Mouse (Mus musculus): ENCODE measurements around the gene Notch2. TPM values are rescaled to one million over a fixed set of nuclear protein-coding genes. Genes with fewer than 3 reads are reported as not detected.

The Notch2 gene
- polyA plus RNA-seq, 1 experiment from 2014 or later: 6.6 TPM

GRCm38 (mm10) chr3:98159289-98159688 lies 146.0 kb downstream of the Notch2 start:
- Histone ChIP-seq H3K4me3 (ENCODE audit: low read depth, low read length) (no peak overlapping the region), H3K27me3 (ENCODE audit: control insufficient read depth, insufficient read depth, low read depth, low read length) (no peaks in the 10 kb centered on the region), H3K36me3 (ENCODE audit: control insufficient read depth, insufficient read depth, low read length) (no peaks in the 10 kb centered on the region), H3K4me1 (ENCODE audit: control insufficient read depth, insufficient read depth, low read length) (no peaks in the 10 kb centered on the region), H3K9ac (ENCODE audit: low read depth, low read length) (no peak overlapping the region), H3K9me3 (replicated peaks; ENCODE audit: control insufficient read depth, low read length, poor library complexity, severe bottlenecking) (no peaks in the 10 kb centered on the region), H3K27ac (ENCODE audit: low read length) (no peak overlapping the region), H3K4me2 (ENCODE audit: low read length) (no peak overlapping the region)
- ATAC-seq: no peak
- 41% methylated on average over 4 of the region's 4 CpGs for WGBS

GRCm38 (mm10) chr3:98160330-98160729 lies 147.0 kb downstream of the Notch2 start, which contains the start of gene Adam30:
Adam30 (plus strand) TSS chr3:98160630.
- 89% methylated on average over 17 of the region's 17 CpGs for WGBS
- ATAC-seq: no peak
- no peaks in the 10 kb centered on the region for H3K27me3 ChIP-seq (ENCODE audit: control insufficient read depth, insufficient read depth, low read depth, low read length)
- H3K9me3 ChIP-seq (replicated peaks; ENCODE audit: control insufficient read depth, low read length, poor library complexity, severe bottlenecking): no peaks in the 10 kb centered on the region
- no peak within 1 kb of the TSS for H3K4me2 ChIP-seq (ENCODE audit: low read length)
- no peak within 1 kb of the TSS for H3K4me3 ChIP-seq (ENCODE audit: low read depth, low read length)
- no peak within 1 kb of the TSS for H3K27ac ChIP-seq (ENCODE audit: low read length)
- no peaks in the 10 kb centered on the region for H3K4me1 ChIP-seq (ENCODE audit: control insufficient read depth, insufficient read depth, low read length)
- no peak within 1 kb of the TSS for H3K9ac ChIP-seq (ENCODE audit: low read depth, low read length)
- H3K36me3 ChIP-seq (ENCODE audit: control insufficient read depth, insufficient read depth, low read length): no peaks in the 10 kb centered on the region

GRCm38 (mm10) chr3:98178340-98178739 lies 165.0 kb downstream of the Notch2 start:
- peaks cover 3% of the 10 kb centered on the region; the same call in 1 of the 2 replicates for H3K9me3 ChIP-seq (replicated peaks; ENCODE audit: control insufficient read depth, low read length, poor library complexity, severe bottlenecking)
- H3K9ac ChIP-seq (ENCODE audit: low read depth, low read length): no peak overlapping the region
- no peak overlapping the region for H3K4me2 ChIP-seq (ENCODE audit: low read length)
- H3K36me3 ChIP-seq (ENCODE audit: control insufficient read depth, insufficient read depth, low read length): no peaks in the 10 kb centered on the region
- no peaks in the 10 kb centered on the region for H3K4me1 ChIP-seq (ENCODE audit: control insufficient read depth, insufficient read depth, low read length)
- H3K27me3 ChIP-seq (ENCODE audit: control insufficient read depth, insufficient read depth, low read depth, low read length): no peaks in the 10 kb centered on the region
- WGBS: 72% methylated on average over 4 of the region's 4 CpGs
- no peak overlapping the region for H3K4me3 ChIP-seq (ENCODE audit: low read depth, low read length)
- ATAC-seq: no peak
- no peak overlapping the region for H3K27ac ChIP-seq (ENCODE audit: low read length)

GRCm38 (mm10) chr3:98180805-98181204 lies 167.5 kb downstream of the Notch2 start:
- Histone ChIP-seq H3K27me3 (ENCODE audit: control insufficient read depth, insufficient read depth, low read depth, low read length) (no peaks in the 10 kb centered on the region), H3K4me1 (ENCODE audit: control insufficient read depth, insufficient read depth, low read length) (peaks cover 3% of the 10 kb centered on the region; the same call in 1 of the 2 replicates), H3K4me2 (ENCODE audit: low read length) (no peak overlapping the region), H3K4me3 (ENCODE audit: low read depth, low read length) (no peak overlapping the region), H3K9ac (ENCODE audit: low read depth, low read length) (no peak overlapping the region), H3K27ac (ENCODE audit: low read length) (no peak overlapping the region), H3K9me3 (replicated peaks; ENCODE audit: control insufficient read depth, low read length, poor library complexity, severe bottlenecking) (0 out of 2 replicates have a peak, but pooled peaks cover 3% of the 10 kb centered on the region), H3K36me3 (ENCODE audit: control insufficient read depth, insufficient read depth, low read length) (no peaks in the 10 kb centered on the region)
- 27% methylated on average over 7 of the region's 7 CpGs for WGBS
- ATAC-seq: no peak

- no peak overlapping the region for H3K4me2 ChIP-seq (ENCODE audit: low read length)
- H3K9ac ChIP-seq (ENCODE audit: low read depth, low read length): no peak overlapping the region
- H3K27ac ChIP-seq (ENCODE audit: low read length): no peak overlapping the region
- no peak for ATAC-seq
- 40% methylated on average over 10 of the region's 10 CpGs for WGBS
- peaks cover 3% of the 10 kb centered on the region; the same call in 1 of the 2 replicates for H3K4me1 ChIP-seq (ENCODE audit: control insufficient read depth, insufficient read depth, low read length)
- 0 out of 2 replicates have a peak, but pooled peaks cover 3% of the 10 kb centered on the region for H3K9me3 ChIP-seq (replicated peaks; ENCODE audit: control insufficient read depth, low read length, poor library complexity, severe bottlenecking)
- H3K36me3 ChIP-seq (ENCODE audit: control insufficient read depth, insufficient read depth, low read length): no peaks in the 10 kb centered on the region
- no peaks in the 10 kb centered on the region for H3K27me3 ChIP-seq (ENCODE audit: control insufficient read depth, insufficient read depth, low read depth, low read length)
- H3K4me3 ChIP-seq (ENCODE audit: low read depth, low read length): no peak overlapping the region
These were observed 171.9 kb downstream of the Notch2 start for GRCm38 (mm10) chr3:98185163-98185714.

- Histone ChIP-seq H3K36me3 (ENCODE audit: control insufficient read depth, insufficient read depth, low read length) (no peaks in the 10 kb centered on the region), H3K9ac (ENCODE audit: low read depth, low read length) (no peak overlapping the region), H3K27ac (ENCODE audit: low read length) (no peak overlapping the region), H3K4me3 (ENCODE audit: low read depth, low read length) (no peak overlapping the region), H3K27me3 (ENCODE audit: control insufficient read depth, insufficient read depth, low read depth, low read length) (no peaks in the 10 kb centered on the region), H3K9me3 (replicated peaks; ENCODE audit: control insufficient read depth, low read length, poor library complexity, severe bottlenecking) (no peaks in the 10 kb centered on the region), H3K4me1 (ENCODE audit: control insufficient read depth, insufficient read depth, low read length) (peaks cover 3% of the 10 kb centered on the region; the same call in 1 of the 2 replicates), H3K4me2 (ENCODE audit: low read length) (no peak overlapping the region)
- ATAC-seq: no peak
- WGBS: 91% methylated on average over 3 of the region's 3 CpGs
These were observed 174.4 kb downstream of the Notch2 start for GRCm38 (mm10) chr3:98187777-98188176.

GRCm38 (mm10) chr3:98197711-98198532 lies 184.6 kb downstream of the Notch2 start:
- WGBS: 7% methylated on average over 9 of the region's 9 CpGs

GRCm38 (mm10) chr3:98199747-98200146 lies 186.4 kb downstream of the Notch2 start:
- H3K36me3 ChIP-seq (ENCODE audit: control insufficient read depth, insufficient read depth, low read length): no peaks in the 10 kb centered on the region
- H3K4me3 ChIP-seq (ENCODE audit: low read depth, low read length): no peak overlapping the region
- no peaks in the 10 kb centered on the region for H3K4me1 ChIP-seq (ENCODE audit: control insufficient read depth, insufficient read depth, low read length)
- H3K27ac ChIP-seq (ENCODE audit: low read length): no peak overlapping the region
- H3K4me2 ChIP-seq (ENCODE audit: low read length): no peak overlapping the region
- H3K9ac ChIP-seq (ENCODE audit: low read depth, low read length): no peak overlapping the region
- no peaks in the 10 kb centered on the region for H3K27me3 ChIP-seq (ENCODE audit: control insufficient read depth, insufficient read depth, low read depth, low read length)
- ATAC-seq: no peak
- H3K9me3 ChIP-seq (replicated peaks; ENCODE audit: control insufficient read depth, low read length, poor library complexity, severe bottlenecking): no peaks in the 10 kb centered on the region
- WGBS: 65% methylated on average over 5 of the region's 5 CpGs

More at GRCm38 (mm10) chr3:98197711-98198532, 184.6 kb downstream of the Notch2 start:
- Histone ChIP-seq H3K4me2 (ENCODE audit: low read length) (no peak overlapping the region), H3K4me1 (ENCODE audit: control insufficient read depth, insufficient read depth, low read length) (no peaks in the 10 kb centered on the region), H3K27me3 (ENCODE audit: control insufficient read depth, insufficient read depth, low read depth, low read length) (no peaks in the 10 kb centered on the region), H3K9me3 (replicated peaks; ENCODE audit: control insufficient read depth, low read length, poor library complexity, severe bottlenecking) (no peaks in the 10 kb centered on the region), H3K36me3 (ENCODE audit: control insufficient read depth, insufficient read depth, low read length) (no peaks in the 10 kb centered on the region), H3K27ac (ENCODE audit: low read length) (peak overlapping the region; percentile 5; the same call in 1 of the 2 replicates), H3K4me3 (ENCODE audit: low read depth, low read length) (no peak overlapping the region), H3K9ac (ENCODE audit: low read depth, low read length) (no peak overlapping the region)
- peak; percentile 77 for ATAC-seq
